Mouse (Mus musculus): ENCODE results near the gene Gpc5. TPM values are rescaled to one million over a fixed set of nuclear protein-coding genes. Genes with fewer than 3 reads are reported as not detected.

Gene Gpc5
- 0.20 and 0.34 TPM in 2 replicates for polyA plus RNA-seq (2014; fragmentation: Nextera tagmentation; extraction: Ambion mirVana)

- peaks cover 6% of the 10 kb centered on the region for H3K4me1 ChIP-seq (ENCODE audit: control insufficient read depth, insufficient read depth, low read length)
- peak; percentile 99 for ATAC-seq (ENCODE audit: insufficient read depth, low FRiP score, low TSS enrichment)
- no peak within 1 kb of the TSS for H3K27ac ChIP-seq (ENCODE audit: low read depth, low read length)
- peak within 1 kb of the TSS; percentile 50 for H3K9ac ChIP-seq (ENCODE audit: low read length)
- peak; percentile 90 for DNase-seq (ENCODE audit: low spot score)
- peak within 1 kb of the TSS; percentile 99 for H3K4me2 ChIP-seq (ENCODE audit: low read depth)
- under 1% methylated on average over 31 of the region's 31 CpGs for WGBS
- H3K9me3 ChIP-seq (ENCODE audit: control insufficient read depth, low read length) = no peaks in the 10 kb centered on the region
- H3K4me3 ChIP-seq (ENCODE audit: low read depth, low read length) = peak within 1 kb of the TSS; percentile 66
- H3K27me3 ChIP-seq (ENCODE audit: control insufficient read depth, insufficient read depth, low read length) = peaks cover 22% of the 10 kb centered on the region
- no peaks in the 10 kb centered on the region for H3K36me3 ChIP-seq (ENCODE audit: control insufficient read depth, insufficient read depth, low read length)
These were observed at the start of gene Gpc5 for GRCm38 (mm10) chr14:115092081-115092480. Gene Gpc5 (plus strand): TSS chr14:115092215.

GRCm38 (mm10) chr14:115042660-115043059, 49.4 kb upstream of the Gpc5 start:
- H3K27ac ChIP-seq (ENCODE audit: low read depth, low read length) = no peak overlapping the region
- DNase-seq (ENCODE audit: low spot score) = no peak

GRCm38 (mm10) chr14:115044016-115044415, 48.0 kb upstream of the Gpc5 start:
- H3K36me3 ChIP-seq (ENCODE audit: control insufficient read depth, insufficient read depth, low read length) = peaks cover 17% of the 10 kb centered on the region
- ATAC-seq (ENCODE audit: insufficient read depth, low FRiP score, low TSS enrichment) = no peak
- H3K9ac ChIP-seq (ENCODE audit: low read length) = no peak overlapping the region
- no peaks in the 10 kb centered on the region for H3K27me3 ChIP-seq (ENCODE audit: control insufficient read depth, insufficient read depth, low read length)
- H3K4me3 ChIP-seq (ENCODE audit: low read depth, low read length) = no peak overlapping the region
- H3K4me1 ChIP-seq (ENCODE audit: control insufficient read depth, insufficient read depth, low read length) = peaks cover 11% of the 10 kb centered on the region
- H3K4me2 ChIP-seq (ENCODE audit: low read depth) = peak overlapping the region; percentile 38; the same call in 1 of the 2 replicates
- DNase-seq (ENCODE audit: low spot score) = no peak
- 86% methylated on average over 5 of the region's 5 CpGs for WGBS
- H3K9me3 ChIP-seq (ENCODE audit: control insufficient read depth, low read length) = no peaks in the 10 kb centered on the region
- no peak overlapping the region for H3K27ac ChIP-seq (ENCODE audit: low read depth, low read length)

More at GRCm38 (mm10) chr14:115042660-115043059, 49.4 kb upstream of the Gpc5 start:
- Histone ChIP-seq H3K4me3 (ENCODE audit: low read depth, low read length) (peak overlapping the region; percentile 98), H3K4me1 (ENCODE audit: control insufficient read depth, insufficient read depth, low read length) (peaks cover 11% of the 10 kb centered on the region), H3K9me3 (ENCODE audit: control insufficient read depth, low read length) (no peaks in the 10 kb centered on the region), H3K36me3 (ENCODE audit: control insufficient read depth, insufficient read depth, low read length) (peaks cover 17% of the 10 kb centered on the region), H3K4me2 (ENCODE audit: low read depth) (peak overlapping the region; percentile 38), H3K27me3 (ENCODE audit: control insufficient read depth, insufficient read depth, low read length) (no peaks in the 10 kb centered on the region), H3K9ac (ENCODE audit: low read length) (peak overlapping the region; percentile 100)
- no peak for ATAC-seq (ENCODE audit: insufficient read depth, low FRiP score, low TSS enrichment)
- WGBS = 0% methylated on average over 4 of the region's 4 CpGs

GRCm38 (mm10) chr14:115045712-115046111, 46.3 kb upstream of the Gpc5 start:
- peaks cover 17% of the 10 kb centered on the region for H3K36me3 ChIP-seq (ENCODE audit: control insufficient read depth, insufficient read depth, low read length)

GRCm38 (mm10) chr14:115047316-115047715, 44.7 kb upstream of the Gpc5 start:
- ATAC-seq (ENCODE audit: insufficient read depth, low FRiP score, low TSS enrichment) (no peak), DNase-seq (ENCODE audit: low spot score) (no peak)
- no peak overlapping the region for H3K27ac ChIP-seq (ENCODE audit: low read depth, low read length)
- H3K9me3 ChIP-seq (ENCODE audit: control insufficient read depth, low read length) = no peaks in the 10 kb centered on the region
- WGBS = 86% methylated on average over 3 of the region's 3 CpGs
- no peaks in the 10 kb centered on the region for H3K27me3 ChIP-seq (ENCODE audit: control insufficient read depth, insufficient read depth, low read length)
- H3K4me1 ChIP-seq (ENCODE audit: control insufficient read depth, insufficient read depth, low read length) = peaks cover 11% of the 10 kb centered on the region
- no peak overlapping the region for H3K4me2 ChIP-seq (ENCODE audit: low read depth)
- no peak overlapping the region for H3K9ac ChIP-seq (ENCODE audit: low read length)
- H3K36me3 ChIP-seq (ENCODE audit: control insufficient read depth, insufficient read depth, low read length) = peaks cover 17% of the 10 kb centered on the region
- no peak overlapping the region for H3K4me3 ChIP-seq (ENCODE audit: low read depth, low read length)

More at GRCm38 (mm10) chr14:115045712-115046111, 46.3 kb upstream of the Gpc5 start:
- Histone ChIP-seq H3K27ac (ENCODE audit: low read depth, low read length) (no peak overlapping the region), H3K4me3 (ENCODE audit: low read depth, low read length) (no peak overlapping the region), H3K4me2 (ENCODE audit: low read depth) (no peak overlapping the region), H3K9ac (ENCODE audit: low read length) (no peak overlapping the region), H3K4me1 (ENCODE audit: control insufficient read depth, insufficient read depth, low read length) (peaks cover 11% of the 10 kb centered on the region), H3K27me3 (ENCODE audit: control insufficient read depth, insufficient read depth, low read length) (no peaks in the 10 kb centered on the region), H3K9me3 (ENCODE audit: control insufficient read depth, low read length) (no peaks in the 10 kb centered on the region)
- ATAC-seq (ENCODE audit: insufficient read depth, low FRiP score, low TSS enrichment) (no peak), DNase-seq (ENCODE audit: low spot score) (no peak)
- 77% methylated on average over 3 of the region's 3 CpGs for WGBS

GRCm38 (mm10) chr14:115047990-115048862, 43.8 kb upstream of the Gpc5 start:
- 60% methylated on average over 5 of the region's 5 CpGs for WGBS
- H3K4me1 ChIP-seq (ENCODE audit: control insufficient read depth, insufficient read depth, low read length) = peaks cover 11% of the 10 kb centered on the region
- H3K4me2 ChIP-seq (ENCODE audit: low read depth) = no peak overlapping the region
- no peaks in the 10 kb centered on the region for H3K9me3 ChIP-seq (ENCODE audit: control insufficient read depth, low read length)
- no peaks in the 10 kb centered on the region for H3K27me3 ChIP-seq (ENCODE audit: control insufficient read depth, insufficient read depth, low read length)
- peaks cover 17% of the 10 kb centered on the region for H3K36me3 ChIP-seq (ENCODE audit: control insufficient read depth, insufficient read depth, low read length)
- no peak overlapping the region for H3K9ac ChIP-seq (ENCODE audit: low read length)
- ATAC-seq (ENCODE audit: insufficient read depth, low FRiP score, low TSS enrichment) (no peak), DNase-seq (ENCODE audit: low spot score) (no peak)
- no peak overlapping the region for H3K4me3 ChIP-seq (ENCODE audit: low read depth, low read length)
- no peak overlapping the region for H3K27ac ChIP-seq (ENCODE audit: low read depth, low read length)

GRCm38 (mm10) chr14:115048863-115049566, 43.0 kb upstream of the Gpc5 start:
- ATAC-seq (ENCODE audit: insufficient read depth, low FRiP score, low TSS enrichment) (peak; percentile 35; the same call in 1 of the 2 replicates), DNase-seq (ENCODE audit: low spot score) (no peak)
- Histone ChIP-seq H3K9ac (ENCODE audit: low read length) (no peak overlapping the region), H3K36me3 (ENCODE audit: control insufficient read depth, insufficient read depth, low read length) (peaks cover 13% of the 10 kb centered on the region), H3K9me3 (ENCODE audit: control insufficient read depth, low read length) (no peaks in the 10 kb centered on the region), H3K4me3 (ENCODE audit: low read depth, low read length) (no peak overlapping the region), H3K27ac (ENCODE audit: low read depth, low read length) (no peak overlapping the region), H3K4me1 (ENCODE audit: control insufficient read depth, insufficient read depth, low read length) (0 out of 2 replicates have a peak, but pooled peaks cover 3% of the 10 kb centered on the region), H3K4me2 (ENCODE audit: low read depth) (no peak overlapping the region), H3K27me3 (ENCODE audit: control insufficient read depth, insufficient read depth, low read length) (no peaks in the 10 kb centered on the region)
- WGBS = 40% methylated on average over 5 of the region's 5 CpGs

- Histone ChIP-seq H3K36me3 (ENCODE audit: control insufficient read depth, insufficient read depth, low read length) (peaks cover 10% of the 10 kb centered on the region), H3K9me3 (ENCODE audit: control insufficient read depth, low read length) (no peaks in the 10 kb centered on the region), H3K9ac (ENCODE audit: low read length) (no peak overlapping the region), H3K4me1 (ENCODE audit: control insufficient read depth, insufficient read depth, low read length) (no peaks in the 10 kb centered on the region), H3K4me3 (ENCODE audit: low read depth, low read length) (no peak overlapping the region), H3K4me2 (ENCODE audit: low read depth) (no peak overlapping the region), H3K27ac (ENCODE audit: low read depth, low read length) (no peak overlapping the region), H3K27me3 (ENCODE audit: control insufficient read depth, insufficient read depth, low read length) (no peaks in the 10 kb centered on the region)
- DNase-seq (ENCODE audit: low spot score) (no peak), ATAC-seq (ENCODE audit: insufficient read depth, low FRiP score, low TSS enrichment) (no peak)
These were observed 42.2 kb upstream of the Gpc5 start for GRCm38 (mm10) chr14:115049831-115050230.

All from neural tube, embryonic 11.5 days (tissue).